16 mouse cellular contexts compared by ENCODE assay signal in the genomic region with DNA sequence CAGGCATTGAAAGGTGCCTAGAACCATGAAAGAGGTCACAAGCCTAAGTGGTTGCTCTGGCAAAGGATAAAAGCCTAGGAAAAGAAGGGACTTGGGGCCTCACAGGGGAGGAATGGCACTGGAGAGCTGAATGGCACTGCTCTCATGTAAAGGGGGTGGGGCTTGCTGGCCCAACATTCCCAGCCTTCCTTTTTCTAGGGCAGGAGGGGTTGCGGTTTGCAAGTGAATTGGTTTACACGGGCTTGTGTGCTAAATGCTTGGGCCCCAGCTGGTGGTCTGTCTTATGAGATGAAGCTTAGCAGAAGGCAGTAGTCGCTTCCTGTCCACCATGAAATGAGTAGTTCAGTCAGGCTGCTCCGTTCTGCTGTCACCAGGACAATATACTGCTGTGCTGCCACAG. TPM values are rescaled to one million over a fixed set of nuclear protein-coding genes. Genes with fewer than 3 reads are reported as not detected.
DNase-seq lines count a peak whose midpoint lies in the region; ATAC-seq lines count a peak whose summit lies in the region.
"Had no signal": no experiment of that assay in that cellular context is flagged by ENCODE, and none has a peak within 500 bp of the region (broad histone marks: within the 10 kb centered on the region; RNA-seq: fewer than 3 reads in every experiment).

No protein-coding gene starts in this region.

- H3K36me3 ChIP-seq in forebrain, embryonic 12.5 days (replicated peaks), result no peaks in the 10 kb centered on the region
- H3K36me3 ChIP-seq in forebrain, embryonic 13.5 days (ENCODE audit: poor library complexity, severe bottlenecking), result no peaks in the 10 kb centered on the region
- H3K36me3 ChIP-seq in midbrain, embryonic 14.5 days (ENCODE audit: control insufficient read depth, insufficient read depth, low read length), result no peaks in the 10 kb centered on the region
- no peaks in the 10 kb centered on the region for H3K36me3 ChIP-seq in midbrain, embryonic 13.5 days
- H3K36me3 ChIP-seq: intestine, embryonic 15.5 days; kidney, embryonic 15.5 days had no signal

- ATAC-seq in forebrain, embryonic 12.5 days (ENCODE audit: low FRiP score), result peak; percentile 42; the same call in 1 of the 2 replicates
- no peak for ATAC-seq in forebrain, embryonic 13.5 days
- no peak for ATAC-seq in midbrain, embryonic 14.5 days (ENCODE audit: low FRiP score, low TSS enrichment)
- no peak; the same call in 1 of the 2 replicates for ATAC-seq in midbrain, embryonic 13.5 days
- ATAC-seq in megakaryocyte-erythroid progenitor cell, adult 5-6 weeks (replicated peaks; ENCODE audit: low FRiP score, low TSS enrichment, poor library complexity, severe bottlenecking), result no peak
- ATAC-seq: intestine, embryonic 15.5 days had no signal

- H3K9me3 ChIP-seq in forebrain, embryonic 12.5 days, result no peaks in the 10 kb centered on the region
- no peaks in the 10 kb centered on the region for H3K9me3 ChIP-seq in forebrain, embryonic 13.5 days (replicated peaks)
- no peaks in the 10 kb centered on the region for H3K9me3 ChIP-seq in midbrain, embryonic 14.5 days (ENCODE audit: control insufficient read depth, low read length)
- no peaks in the 10 kb centered on the region for H3K9me3 ChIP-seq in midbrain, embryonic 13.5 days
- H3K9me3 ChIP-seq: intestine, embryonic 15.5 days; kidney, embryonic 15.5 days had no signal

- H3K4me3 ChIP-seq in forebrain, embryonic 12.5 days (replicated peaks), result no peak overlapping the region
- no peak overlapping the region for H3K4me3 ChIP-seq in forebrain, embryonic 13.5 days
- H3K4me3 ChIP-seq in midbrain, embryonic 14.5 days (replicated peaks; ENCODE audit: low read depth, low read length), result no peak overlapping the region
- H3K4me3 ChIP-seq in midbrain, embryonic 13.5 days (replicated peaks), result no peak overlapping the region
- H3K4me3 ChIP-seq: intestine, embryonic 15.5 days; kidney, embryonic 15.5 days had no signal

- H3K4me1 ChIP-seq in forebrain, embryonic 12.5 days, result peaks cover 19% of the 10 kb centered on the region
- peaks cover 23% of the 10 kb centered on the region for H3K4me1 ChIP-seq in forebrain, embryonic 13.5 days
- H3K4me1 ChIP-seq in midbrain, embryonic 14.5 days (ENCODE audit: control insufficient read depth, insufficient read depth, low read length), result 0 out of 2 replicates have a peak, but pooled peaks cover 3% of the 10 kb centered on the region
- peaks cover 18% of the 10 kb centered on the region for H3K4me1 ChIP-seq in midbrain, embryonic 13.5 days (replicated peaks)

- peak; percentile 6 for DNase-seq in midbrain, embryonic 14.5 days
- DNase-seq in embryo, embryonic 11 days, result peak; percentile 39
- no peak for DNase-seq in thymus, postnatal 0 days (ENCODE audit: low spot score)
- DNase-seq in cerebellum, adult 11 months, result no peak
- DNase-seq: cerebellum, postnatal 25 days; heart, adult 11 months; layer of hippocampus, postnatal 36 days; left cerebral cortex, postnatal 4 days; lung, adult 18-20 months; lung, postnatal 4 days had no signal

- H3K27ac ChIP-seq in forebrain, embryonic 12.5 days, result no peak overlapping the region
- H3K27ac ChIP-seq in forebrain, embryonic 13.5 days, result no peak overlapping the region
- H3K27ac ChIP-seq in midbrain, embryonic 14.5 days (replicated peaks; ENCODE audit: low read depth, low read length), result no peak overlapping the region
- no peak overlapping the region for H3K27ac ChIP-seq in midbrain, embryonic 13.5 days
- H3K27ac ChIP-seq: intestine, embryonic 15.5 days; kidney, embryonic 15.5 days had no signal

- 13% methylated on average over 4 of the region's 4 CpGs for WGBS in forebrain, embryonic 12.5 days
- 6% methylated on average over 4 of the region's 4 CpGs for WGBS in forebrain, embryonic 13.5 days
- 9% methylated on average over 4 of the region's 4 CpGs for WGBS in midbrain, embryonic 14.5 days
- WGBS in midbrain, embryonic 13.5 days, result 19% methylated on average over 4 of the region's 4 CpGs

- H3K27me3 ChIP-seq in forebrain, embryonic 12.5 days, result peaks cover 42% of the 10 kb centered on the region
- H3K27me3 ChIP-seq in forebrain, embryonic 13.5 days, result peaks cover 27% of the 10 kb centered on the region
- no peaks in the 10 kb centered on the region for H3K27me3 ChIP-seq in midbrain, embryonic 14.5 days (ENCODE audit: control insufficient read depth, insufficient read depth, low read length)
- peaks cover 17% of the 10 kb centered on the region; the same call in 1 of the 2 replicates for H3K27me3 ChIP-seq in midbrain, embryonic 13.5 days
- H3K27me3 ChIP-seq: intestine, embryonic 15.5 days had no signal

- no peak overlapping the region for H3K9ac ChIP-seq in forebrain, embryonic 12.5 days
- no peak overlapping the region for H3K9ac ChIP-seq in forebrain, embryonic 13.5 days
- no peak overlapping the region for H3K9ac ChIP-seq in midbrain, embryonic 14.5 days (replicated peaks; ENCODE audit: low read length)
- H3K9ac ChIP-seq in midbrain, embryonic 13.5 days (replicated peaks), result no peak overlapping the region
- H3K9ac ChIP-seq: intestine, embryonic 15.5 days; kidney, embryonic 15.5 days had no signal

- no peak overlapping the region for H3K4me2 ChIP-seq in forebrain, embryonic 12.5 days
- no peak overlapping the region for H3K4me2 ChIP-seq in forebrain, embryonic 13.5 days
- no peak overlapping the region for H3K4me2 ChIP-seq in midbrain, embryonic 14.5 days (ENCODE audit: low read length)
- no peak overlapping the region for H3K4me2 ChIP-seq in midbrain, embryonic 13.5 days (replicated peaks)
- H3K4me2 ChIP-seq: intestine, embryonic 15.5 days had no signal

RNA-seq across cellular contexts. Expression of gene Eefsec, which starts 1.1 kb away (rescaled TPM):
- polyA plus RNA-seq in forebrain, embryonic 12.5 days (2016; fragmentation: Nextera tagmentation; extraction: Ambion mirVana), result 33.7 and 34.7 TPM in 2 replicates
- polyA plus RNA-seq in forebrain, embryonic 13.5 days (2015; fragmentation: Nextera tagmentation; extraction: Ambion mirVana), result 31.1 and 36.1 TPM in 2 replicates
- polyA plus RNA-seq in midbrain, embryonic 14.5 days (2014; fragmentation: Nextera tagmentation; extraction: Ambion mirVana), result 28.0 and 33.5 TPM in 2 replicates
- 25.9 and 28.7 TPM in 2 replicates for polyA plus RNA-seq in midbrain, embryonic 13.5 days (2015; fragmentation: Nextera tagmentation; extraction: Ambion mirVana)
- 107 and 117 TPM in 2 replicates for polyA plus RNA-seq in thymus, postnatal 0 days (2015; fragmentation: Nextera tagmentation; extraction: Ambion mirVana)
- total RNA-seq in megakaryocyte-erythroid progenitor cell, adult 5-6 weeks (2014; fragmentation: Nextera tagmentation), result 31.6 and 38.6 TPM in 2 replicates
- 14.2 and 23.2 TPM in 2 replicates for total RNA-seq in megakaryocyte-erythroid progenitor cell, adult 5-6 weeks (2017)

RNA-seq across cellular contexts. Expression of gene Ruvbl1, which starts 17.8 kb away (rescaled TPM):
- 138 TPM in 2 replicates for polyA plus RNA-seq in forebrain, embryonic 12.5 days (2016; fragmentation: Nextera tagmentation; extraction: Ambion mirVana)
- polyA plus RNA-seq in forebrain, embryonic 13.5 days (2015; fragmentation: Nextera tagmentation; extraction: Ambion mirVana), result 140 and 144 TPM in 2 replicates
- 94.7 and 98.4 TPM in 2 replicates for polyA plus RNA-seq in midbrain, embryonic 14.5 days (2014; fragmentation: Nextera tagmentation; extraction: Ambion mirVana)
- polyA plus RNA-seq in midbrain, embryonic 13.5 days (2015; fragmentation: Nextera tagmentation; extraction: Ambion mirVana), result 111 and 112 TPM in 2 replicates
- 126 and 147 TPM in 2 replicates for polyA plus RNA-seq in thymus, postnatal 0 days (2015; fragmentation: Nextera tagmentation; extraction: Ambion mirVana)
- total RNA-seq in megakaryocyte-erythroid progenitor cell, adult 5-6 weeks (2014; fragmentation: Nextera tagmentation), result 117 TPM in 2 replicates
- 289 and 308 TPM in 2 replicates for total RNA-seq in megakaryocyte-erythroid progenitor cell, adult 5-6 weeks (2017)

Comparison
In these comparisons a context has a peak if more than half of its experiments do, and no peak if none do; other contexts are left out.
1. DNase-seq: peak in midbrain, embryonic 14.5 days (single experiment) and embryo, embryonic 11 days (single experiment); none in thymus, postnatal 0 days (single experiment) and cerebellum, adult 11 months (single experiment).